Mouse (Mus musculus): ENCODE measurements around the gene Wdr46.

DNA sequence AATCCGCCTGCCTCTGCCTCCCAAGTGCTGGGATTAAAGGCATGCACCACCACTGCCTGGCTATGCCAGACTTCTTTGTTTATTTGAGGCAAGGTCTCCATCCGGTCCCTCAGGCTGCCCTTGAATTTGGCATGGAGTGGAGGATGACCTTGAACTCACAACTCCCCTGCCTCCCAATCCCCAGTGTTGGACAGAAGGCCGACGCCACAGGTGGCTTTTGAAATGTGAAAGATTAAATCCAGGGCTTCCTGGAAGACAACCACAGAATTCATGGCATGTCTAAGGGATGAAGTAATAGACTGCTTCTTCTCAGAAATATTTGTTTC, 39.5 kb upstream of the Wdr46 start:
- no peak for TF ChIP-seq CTCF (IDR thresholded peaks at IDR 0.05; ENCODE audit: low read depth)
- no peak for TF ChIP-seq EP300 (optimal IDR thresholded peaks at IDR 0.05)

All from stomach, postnatal 0 days (tissue).